20 mouse cellular contexts compared by ENCODE assay signal in the genomic region with DNA sequence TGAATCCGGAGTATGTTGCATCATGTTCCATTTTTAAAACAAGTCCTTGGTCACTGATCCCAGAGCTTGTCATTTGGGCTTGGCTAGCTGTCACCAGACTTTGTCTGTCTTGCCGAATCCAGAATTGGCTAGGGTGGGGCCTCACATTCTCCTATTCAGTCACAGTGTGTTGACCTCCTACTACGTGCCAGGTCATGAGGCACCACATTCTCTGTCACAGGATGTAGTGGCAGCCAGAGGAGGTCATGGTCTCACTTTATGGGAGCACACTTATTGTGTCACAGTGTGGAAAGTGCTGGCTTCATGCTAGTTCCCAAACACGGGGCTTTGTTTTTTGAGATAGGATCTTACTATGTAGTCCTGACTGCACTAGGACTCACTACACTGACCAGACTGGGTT. TPM values are rescaled to one million over a fixed set of nuclear protein-coding genes. Genes with fewer than 3 reads are reported as not detected.
"Had no signal": no experiment of that assay in that cellular context is flagged by ENCODE, and none has a peak within 500 bp of the region (broad histone marks: within the 10 kb centered on the region; RNA-seq: fewer than 3 reads in every experiment).

No protein-coding gene starts in this region.

- H3K27me3 ChIP-seq: midbrain, embryonic 12.5 days; neural tube, embryonic 13.5 days; neural tube, embryonic 15.5 days had no signal

- DNase-seq: lung, embryonic 14.5 days; lung, postnatal 10 days; lung, postnatal 4 days; midbrain, embryonic 14.5 days; retina, postnatal 1 day; right cerebral cortex, adult 18-20 months; right cerebral cortex, postnatal 25 days; right cerebral cortex, postnatal 4 days; spleen, adult 18-20 months; thymus, adult 18-20 months; thymus, postnatal 14 days; thymus, postnatal 36 days had no signal

- H3K4me1 ChIP-seq: midbrain, embryonic 12.5 days had no signal

- ATAC-seq: midbrain, embryonic 16.5 days had no signal

- H3K36me3 ChIP-seq: midbrain, embryonic 10.5 days; midbrain, embryonic 12.5 days had no signal

- H3K4me3 ChIP-seq: midbrain, embryonic 10.5 days; midbrain, embryonic 12.5 days; myocyte; neural tube, embryonic 13.5 days; neural tube, embryonic 15.5 days had no signal

- H3K9me3 ChIP-seq: midbrain, embryonic 10.5 days; midbrain, embryonic 12.5 days; neural tube, embryonic 13.5 days; neural tube, embryonic 15.5 days had no signal

- H3K4me2 ChIP-seq: lung, embryonic 14.5 days; midbrain, embryonic 12.5 days; neural tube, embryonic 13.5 days; neural tube, embryonic 15.5 days had no signal

- H3K9ac ChIP-seq: lung, embryonic 14.5 days; midbrain, embryonic 12.5 days; neural tube, embryonic 13.5 days; neural tube, embryonic 15.5 days had no signal

- H3K27ac ChIP-seq: midbrain, embryonic 10.5 days; midbrain, embryonic 12.5 days; neural tube, embryonic 13.5 days; neural tube, embryonic 15.5 days had no signal

RNA-seq across cellular contexts. Expression of a gene that starts 3.6 kb away (rescaled TPM):
- total RNA-seq: megakaryocyte, adult 5-6 weeks; megakaryocyte-erythroid progenitor cell, adult 5-6 weeks had no signal
